21 mouse cellular contexts compared by ENCODE assay signal in genomic region chr6:34343426-34343825, GRCm38 (mm10). TPM values are rescaled to one million over a fixed set of nuclear protein-coding genes. Genes with fewer than 3 reads are reported as not detected.
DNase-seq lines count a peak whose midpoint lies in the region; ATAC-seq lines count a peak whose summit lies in the region.
"Had no signal": no experiment of that assay in that cellular context is flagged by ENCODE, and none has a peak within 500 bp of the region (broad histone marks: within the 10 kb centered on the region; RNA-seq: fewer than 3 reads in every experiment).

No protein-coding gene starts in this region.

- no peaks in the 10 kb centered on the region for H3K27me3 ChIP-seq in hindbrain, embryonic 10.5 days (ENCODE audit: insufficient read depth, poor library complexity, severe bottlenecking)
- no peaks in the 10 kb centered on the region for H3K27me3 ChIP-seq in hindbrain, embryonic 11.5 days (ENCODE audit: control insufficient read depth, insufficient read depth, low read length)
- H3K27me3 ChIP-seq: heart, embryonic 13.5 days; hindbrain, embryonic 15.5 days; liver, embryonic 13.5 days; lung, embryonic 15.5 days had no signal

- H3K9me3 ChIP-seq in hindbrain, embryonic 10.5 days: no peaks in the 10 kb centered on the region
- no peaks in the 10 kb centered on the region for H3K9me3 ChIP-seq in hindbrain, embryonic 11.5 days (ENCODE audit: control insufficient read depth, low read length)
- H3K9me3 ChIP-seq: forebrain, embryonic 10.5 days; heart, embryonic 13.5 days; hindbrain, embryonic 15.5 days; liver, embryonic 13.5 days; lung, embryonic 15.5 days; midbrain, embryonic 10.5 days had no signal

- WGBS in hindbrain, embryonic 10.5 days: 75% methylated on average over 6 of the region's 6 CpGs
- 76% methylated on average over 6 of the region's 6 CpGs for WGBS in hindbrain, embryonic 11.5 days

- no peak overlapping the region for H3K4me3 ChIP-seq in hindbrain, embryonic 10.5 days
- H3K4me3 ChIP-seq in hindbrain, embryonic 11.5 days (ENCODE audit: low read depth, low read length): no peak overlapping the region
- H3K4me3 ChIP-seq: forebrain, embryonic 10.5 days; heart, embryonic 13.5 days; hindbrain, embryonic 15.5 days; layer of hippocampus, adult 2 months; liver, embryonic 13.5 days; lung, embryonic 15.5 days; midbrain, embryonic 10.5 days had no signal

- no peak overlapping the region for H3K4me2 ChIP-seq in hindbrain, embryonic 11.5 days (replicated peaks; ENCODE audit: low read depth, low read length)
- H3K4me2 ChIP-seq: heart, embryonic 13.5 days; hindbrain, embryonic 15.5 days; liver, embryonic 13.5 days; lung, embryonic 15.5 days had no signal

- no peak overlapping the region for H3K9ac ChIP-seq in hindbrain, embryonic 11.5 days (ENCODE audit: low read depth, low read length)
- H3K9ac ChIP-seq: forebrain, postnatal 0 days; heart, embryonic 13.5 days; hindbrain, embryonic 15.5 days; liver, embryonic 13.5 days; lung, embryonic 15.5 days had no signal

- no peaks in the 10 kb centered on the region for H3K36me3 ChIP-seq in hindbrain, embryonic 10.5 days
- no peaks in the 10 kb centered on the region for H3K36me3 ChIP-seq in hindbrain, embryonic 11.5 days (ENCODE audit: control insufficient read depth, insufficient read depth, low read length)
- H3K36me3 ChIP-seq: forebrain, embryonic 10.5 days; heart, embryonic 13.5 days; hindbrain, embryonic 15.5 days; liver, embryonic 13.5 days; lung, embryonic 15.5 days; midbrain, embryonic 10.5 days had no signal

- peaks cover 30% of the 10 kb centered on the region for H3K4me1 ChIP-seq in hindbrain, embryonic 10.5 days (replicated peaks)
- no peaks in the 10 kb centered on the region for H3K4me1 ChIP-seq in hindbrain, embryonic 11.5 days (replicated peaks; ENCODE audit: control insufficient read depth, insufficient read depth, low read length)
- H3K4me1 ChIP-seq: liver, embryonic 13.5 days had no signal

- DNase-seq in adrenal gland, postnatal 10 days: peak; percentile 38
- no peak for DNase-seq in adrenal gland, adult 18-20 months (ENCODE audit: low spot score in 2 of 2)
- no peak for DNase-seq in hindbrain, embryonic 10.5 days (ENCODE audit: low spot score)
- DNase-seq in hindbrain, embryonic 11.5 days (ENCODE audit: low spot score): no peak
- DNase-seq in 3T3-L1 (ENCODE audit: low read depth, low spot score) (peak; percentile 94), adipocyte (ENCODE audit: low spot score) (peak; percentile 88)
- DNase-seq in kidney, postnatal 4 days: no peak
- DNase-seq: B cell, adult 2 months; cerebellum, adult 11-12 months; cerebellum, postnatal 14 days; forebrain, postnatal 0 days; kidney, adult 9 months; kidney, postnatal 14 days; liver, embryonic 13.5 days had no signal

- no peak for ATAC-seq in hindbrain, embryonic 11.5 days (ENCODE audit: low FRiP score)
- ATAC-seq: forebrain, postnatal 0 days; midbrain, embryonic 16.5 days had no signal

- H3K27ac ChIP-seq in hindbrain, embryonic 10.5 days: peak overlapping the region; percentile 50; the same call in 1 of the 2 replicates
- H3K27ac ChIP-seq in hindbrain, embryonic 11.5 days (ENCODE audit: low read depth, low read length): no peak overlapping the region
- H3K27ac ChIP-seq: forebrain, embryonic 10.5 days; heart, embryonic 13.5 days; hindbrain, embryonic 15.5 days; layer of hippocampus, adult 2 months; liver, embryonic 13.5 days; lung, embryonic 15.5 days; midbrain, embryonic 10.5 days had no signal

RNA-seq across cellular contexts. Expression of gene Akr1b8, which starts 10.5 kb away (rescaled TPM):
- 100 to 1,000 TPM in 1 of 2 experiments, 10 to 100 TPM in 1; 53.8 to 120 TPM for total RNA-seq in adrenal gland, postnatal 10 days (2021)
- total RNA-seq in adrenal gland, adult 18-20 months (2021): 100 to 1,000 TPM; 227 to 304 TPM
- 27.2 and 29.1 TPM in 2 replicates for polyA plus RNA-seq in hindbrain, embryonic 10.5 days (2016; fragmentation: Nextera tagmentation; extraction: Ambion mirVana)
- polyA plus RNA-seq in hindbrain, embryonic 11.5 days (2014; fragmentation: Nextera tagmentation; extraction: Ambion mirVana): 31.8 and 33.0 TPM in 2 replicates

RNA-seq across cellular contexts. Expression of gene Akr1b3, which starts 26.1 kb away (rescaled TPM):
- 100 to 1,000 TPM; 136 to 140 TPM for total RNA-seq in adrenal gland, postnatal 10 days (2021)
- total RNA-seq in adrenal gland, adult 18-20 months (2021): 100 to 1,000 TPM; 302 to 310 TPM
- polyA plus RNA-seq in hindbrain, embryonic 10.5 days (2016; fragmentation: Nextera tagmentation; extraction: Ambion mirVana): 287 and 330 TPM in 2 replicates
- 217 and 249 TPM in 2 replicates for polyA plus RNA-seq in hindbrain, embryonic 11.5 days (2014; fragmentation: Nextera tagmentation; extraction: Ambion mirVana)

RNA-seq across cellular contexts. Expression of gene Akr1b10, which starts 40.6 kb away (rescaled TPM):
- total RNA-seq in adrenal gland, postnatal 10 days (2021): 10 to 100 TPM; 84.6 to 85.5 TPM
- 100 to 1,000 TPM; 154 to 191 TPM for total RNA-seq in adrenal gland, adult 18-20 months (2021)
- 16.7 and 18.7 TPM in 2 replicates for polyA plus RNA-seq in hindbrain, embryonic 10.5 days (2016; fragmentation: Nextera tagmentation; extraction: Ambion mirVana)
- 14.8 and 18.5 TPM in 2 replicates for polyA plus RNA-seq in hindbrain, embryonic 11.5 days (2014; fragmentation: Nextera tagmentation; extraction: Ambion mirVana)

Comparison
In these comparisons a context has a peak if more than half of its experiments do, and no peak if none do; other contexts are left out.
1. DNase-seq: peak in adrenal gland, postnatal 10 days (single experiment), 3T3-L1 (single experiment) and adipocyte (single experiment); none in adrenal gland, adult 18-20 months (0 of 2), hindbrain, embryonic 10.5 days (single experiment), hindbrain, embryonic 11.5 days (single experiment) and kidney, postnatal 4 days (0 of 2).